Mouse (Mus musculus) midbrain, postnatal 0 days (tissue): Measurements from ENCODE around the gene Galnt12. TPM values are rescaled to one million over a fixed set of nuclear protein-coding genes. Genes with fewer than 3 reads are reported as not detected.

Source experiments
- ATAC-seq: fragments of 200-750 bp; cut with Nextera tagmentation; 2 replicates; pipeline ENCODE4 v1.8.0; 2017; ENCODE audit warnings: moderate number of reproducible peaks, mild to moderate bottlenecking, moderate TSS enrichment, moderate library complexity; ENCODE audit not compliant: low FRiP score
- DNase-seq: peaks from one replicate; pipeline ENCODE4 v3.0.0-alpha.2; 2015; ENCODE audit warnings: low spot score
- H3K27ac ChIP-seq: fragments of 300-500 bp; sonication (generic); 2 replicates; pipeline ENCODE4 v1.5.1; 2014; ENCODE audit warnings: low read depth, mild to moderate bottlenecking, low read length, mixed read lengths
- H3K27me3 ChIP-seq: fragments of 300-500 bp; sonication (generic); 2 replicates; pipeline ENCODE4 v1.6.1; 2014; ENCODE audit warnings: low read length, control low read depth, mixed read lengths; ENCODE audit not compliant: insufficient read depth
- H3K36me3 ChIP-seq: fragments of 300-500 bp; sonication (generic); 2 replicates; pipeline ENCODE4 v1.6.1; 2014; ENCODE audit warnings: low read length, control low read depth, mixed read lengths; ENCODE audit not compliant: insufficient read depth
- H3K4me1 ChIP-seq: fragments of 300-500 bp; sonication (generic); 2 replicates; pipeline ENCODE4 v1.6.1; 2014; ENCODE audit warnings: mild to moderate bottlenecking, control low read depth, antibody characterized with exemption, low read length, mixed read lengths; ENCODE audit not compliant: insufficient read depth
- H3K4me2 ChIP-seq: fragments of 300-500 bp; sonication (generic); 2 replicates; pipeline ENCODE4 v1.6.1; 2014; ENCODE audit warnings: low read depth, mild to moderate bottlenecking, low read length, mixed read lengths; ENCODE audit not compliant: poor library complexity, severe bottlenecking
- H3K4me3 ChIP-seq: fragments of 300-500 bp; sonication (generic); 2 replicates; pipeline ENCODE4 v1.5.1; 2014; ENCODE audit warnings: low read depth, mild to moderate bottlenecking, low read length, moderate library complexity
- H3K9ac ChIP-seq: fragments of 300-500 bp; sonication (generic); replicated peaks from 2 replicates; pipeline ENCODE4 v1.6.1; 2014; ENCODE audit warnings: mild to moderate bottlenecking, low read length, moderate library complexity, mixed read lengths; ENCODE audit not compliant: poor library complexity, severe bottlenecking
- H3K9me3 ChIP-seq: fragments of 300-500 bp; sonication (generic); 2 replicates; pipeline ENCODE4 v1.6.1; 2016; ENCODE audit warnings: low read length, control low read depth
- CTCF ChIP-seq: IDR thresholded peaks from 2 replicates; pipeline ENCODE4 v1.5.1; 2016; ENCODE audit warnings: antibody characterized with exemption, mild to moderate bottlenecking
- WGBS: fragments of 180-500 bp; shearing (Covaris S2); extraction: QIAGEN DNeasy Blood & Tissue Kit; methylation state at CpG from one replicate; pipeline ENCODE4 v1.1.7; 2014; 5-methylcytosine and 5-hydroxymethylcytosine counted together
- polyA plus RNA-seq: library from polyadenylated mRNA; unstranded; fragments of >200 nt; fragmentation: Nextera tagmentation; extraction: Ambion mirVana; gene quantifications from 2 replicates; pipeline ENCODE4 v1.2.1, GENCODE M21; 2015
- total RNA-seq: library from RNA; depleted of rRNA; stranded (reverse); fragments of >200 nt; gene quantifications from 2 replicates; pipeline ENCODE4 v1.2.3, GENCODE M21; 2014; rRNA removed

The Galnt12 gene
- total and polyA plus RNA-seq, 2 experiments from 2014 or later = 0.82 to 1.1 TPM

- WGBS = 22% methylated on average over 3 of the region's 3 CpGs
- H3K27me3 ChIP-seq = no peaks in the 10 kb centered on the region
- H3K9me3 ChIP-seq = no peaks in the 10 kb centered on the region
- H3K9ac ChIP-seq = no peak overlapping the region
- no peaks in the 10 kb centered on the region for H3K4me1 ChIP-seq
- H3K4me2 ChIP-seq = no peak overlapping the region
- ATAC-seq = no peak
- DNase-seq = no peak
- H3K4me3 ChIP-seq = no peak overlapping the region
- no peak overlapping the region for H3K27ac ChIP-seq
- TF ChIP-seq CTCF = no peak
- no peaks in the 10 kb centered on the region for H3K36me3 ChIP-seq
Observed at GRCm38 (mm10) chr4:47149963-47150362, 58.3 kb downstream of the Galnt12 start.

DNA sequence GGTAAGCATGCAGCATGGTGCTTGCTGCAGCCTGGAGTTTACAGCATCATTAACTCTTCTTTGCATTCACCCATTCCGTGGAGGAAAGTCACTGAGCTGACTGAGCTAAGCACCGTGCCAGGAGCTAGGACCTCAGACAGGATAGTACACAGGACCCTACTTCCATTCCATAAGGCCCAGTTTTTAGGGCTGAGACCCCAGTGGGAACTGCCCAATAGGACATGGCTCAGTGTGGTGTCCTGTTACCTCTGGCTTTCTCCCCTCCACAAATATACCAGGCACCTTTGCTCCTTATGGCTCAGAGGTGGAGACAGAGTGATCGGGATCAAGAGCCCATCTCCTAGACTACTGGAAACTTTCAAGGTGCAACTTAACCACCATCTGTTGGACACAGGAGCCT lies 59.1 kb downstream of the Galnt12 start:
- Histone ChIP-seq H3K27me3 (no peaks in the 10 kb centered on the region), H3K27ac (no peak overlapping the region), H3K36me3 (no peaks in the 10 kb centered on the region), H3K4me2 (no peak overlapping the region), H3K4me3 (no peak overlapping the region), H3K9ac (no peak overlapping the region), H3K4me1 (no peaks in the 10 kb centered on the region), H3K9me3 (no peaks in the 10 kb centered on the region)
- ATAC-seq = no peak
- DNase-seq = no peak
- 93% methylated on average over 3 of the region's 3 CpGs for WGBS
- no peak for TF ChIP-seq CTCF

- no peak overlapping the region for H3K4me3 ChIP-seq
- H3K9ac ChIP-seq = no peak overlapping the region
- H3K27me3 ChIP-seq = no peaks in the 10 kb centered on the region
- H3K36me3 ChIP-seq = no peaks in the 10 kb centered on the region
- WGBS = 72% methylated on average over 8 of the region's 8 CpGs
- no peaks in the 10 kb centered on the region for H3K4me1 ChIP-seq
- H3K4me2 ChIP-seq = no peak overlapping the region
- no peak for DNase-seq
- no peak for ATAC-seq
- no peak for TF ChIP-seq CTCF
- no peaks in the 10 kb centered on the region for H3K9me3 ChIP-seq
- H3K27ac ChIP-seq = no peak overlapping the region
Observed at GRCm38 (mm10) chr4:47151553-47152183, 60.0 kb downstream of the Galnt12 start.

DNA sequence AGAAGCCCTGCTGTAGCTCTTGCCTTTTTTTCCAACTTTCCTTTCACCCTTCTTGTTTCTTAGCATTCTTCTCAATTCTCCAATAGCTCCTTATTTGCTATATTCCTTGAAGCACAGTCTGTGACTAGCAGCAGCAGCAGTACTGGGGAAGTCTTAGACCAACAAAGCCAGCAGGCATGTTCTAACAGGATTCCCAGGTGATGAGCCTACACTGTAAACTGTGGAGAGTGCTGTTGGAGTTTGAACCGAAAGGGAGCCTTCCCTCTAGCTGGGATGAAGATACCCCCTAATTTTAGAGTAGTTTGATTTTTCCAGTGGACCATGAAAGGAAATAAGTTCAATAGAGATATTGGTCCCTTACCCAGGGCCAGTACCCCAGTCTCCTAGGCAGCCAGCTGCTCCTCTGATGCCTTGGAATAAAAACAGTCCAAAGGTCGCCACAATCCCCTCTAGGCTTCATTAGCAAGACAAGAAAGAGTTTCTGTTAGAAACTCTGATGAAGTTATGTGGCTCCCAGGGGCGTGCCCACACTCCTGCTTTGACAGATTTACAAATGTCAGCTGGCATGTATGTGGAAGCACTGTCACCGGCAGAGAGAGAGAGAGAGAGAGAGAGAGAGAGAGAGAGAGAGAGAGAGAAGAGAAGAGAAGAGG lies 69.5 kb downstream of the Galnt12 start:
- no peaks in the 10 kb centered on the region for H3K9me3 ChIP-seq
- H3K4me1 ChIP-seq = no peaks in the 10 kb centered on the region
- no peak overlapping the region for H3K27ac ChIP-seq
- no peak for DNase-seq
- 8% methylated on average over 3 of the region's 4 CpGs for WGBS
- no peak for ATAC-seq
- no peak for TF ChIP-seq CTCF
- no peaks in the 10 kb centered on the region for H3K27me3 ChIP-seq
- no peak overlapping the region for H3K4me2 ChIP-seq
- no peak overlapping the region for H3K9ac ChIP-seq
- H3K4me3 ChIP-seq = no peak overlapping the region
- H3K36me3 ChIP-seq = no peaks in the 10 kb centered on the region

DNA sequence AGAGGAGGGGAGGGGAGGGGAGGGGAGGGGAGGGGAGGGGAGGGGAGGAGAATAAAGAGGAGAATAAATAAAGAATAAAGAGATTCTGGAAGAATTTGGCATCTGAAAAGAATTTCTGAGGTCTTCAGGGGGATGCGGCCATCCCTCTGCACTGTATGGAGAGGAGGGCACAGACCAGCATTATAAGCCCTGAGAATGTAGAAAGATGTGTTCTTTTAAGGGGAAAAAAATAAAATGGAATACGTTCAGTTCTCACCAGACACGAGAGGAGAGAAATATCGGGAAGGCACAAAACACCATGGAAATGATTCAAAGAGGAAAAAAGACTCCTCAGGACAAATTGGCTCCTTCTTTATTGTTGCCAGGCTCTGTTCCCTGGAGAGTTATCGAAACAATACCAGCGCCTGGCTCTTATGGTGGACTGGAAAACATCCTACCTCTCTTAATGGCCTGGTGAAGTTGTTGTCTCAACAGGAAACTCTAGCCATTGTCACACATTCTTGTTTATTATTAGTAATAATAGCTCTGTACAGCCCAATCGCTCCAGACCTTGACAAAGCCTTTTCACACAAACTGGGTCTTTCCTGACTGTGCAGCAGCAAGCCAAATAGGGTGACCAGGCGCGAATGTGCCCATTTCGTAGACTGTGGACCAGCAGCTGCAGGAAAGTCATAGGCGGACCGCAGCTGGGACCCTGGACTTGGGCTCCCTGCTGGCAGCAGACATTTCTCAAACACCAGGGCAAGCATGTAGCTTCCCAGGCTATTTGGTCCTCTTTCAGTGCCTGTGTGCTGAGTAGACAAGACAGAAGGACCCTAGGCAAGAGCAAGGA lies 70.3 kb downstream of the Galnt12 start:
- 45% methylated on average over 12 of the region's 12 CpGs for whole genome bisulfite sequencing
- no peaks in the 10 kb centered on the region for H3K4me1 ChIP-seq
- no peak overlapping the region for H3K4me3 ChIP-seq
- no peak overlapping the region for H3K27ac ChIP-seq
- DNase-seq (no peak), ATAC-seq (no peak)
- no peaks in the 10 kb centered on the region for H3K9me3 ChIP-seq
- no peaks in the 10 kb centered on the region for H3K27me3 ChIP-seq
- H3K36me3 ChIP-seq = no peaks in the 10 kb centered on the region
- TF ChIP-seq CTCF = no peak
- no peak overlapping the region for H3K9ac ChIP-seq
- no peak overlapping the region for H3K4me2 ChIP-seq

DNA sequence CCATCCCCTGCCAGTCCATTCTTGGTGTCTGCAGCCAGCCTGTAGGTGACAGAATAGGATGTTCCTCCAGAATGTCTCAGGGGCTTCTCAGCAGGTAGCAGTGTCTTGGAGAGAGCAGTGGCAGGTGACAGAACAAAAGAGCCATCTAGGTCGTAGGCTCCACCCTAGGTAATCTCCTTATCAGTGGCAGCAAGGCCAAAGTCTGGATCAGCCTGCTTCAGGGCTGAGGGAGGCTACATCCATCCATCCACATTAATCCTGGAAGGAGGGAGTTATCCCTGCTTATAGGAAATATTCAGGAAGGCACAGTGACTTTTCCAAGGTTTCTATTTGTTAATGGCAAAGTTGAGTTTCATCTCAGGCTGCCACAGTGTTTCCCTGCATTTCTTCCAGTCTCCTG lies 80.6 kb downstream of the Galnt12 start:
- WGBS = 45% methylated on average over 1 of the region's 1 CpGs

More for the DNA sequence above, 80.6 kb downstream of the Galnt12 start:
- Histone ChIP-seq H3K4me3 (no peak overlapping the region), H3K9ac (no peak overlapping the region), H3K27ac (no peak overlapping the region), H3K4me1 (no peaks in the 10 kb centered on the region), H3K27me3 (no peaks in the 10 kb centered on the region), H3K36me3 (no peaks in the 10 kb centered on the region), H3K9me3 (no peaks in the 10 kb centered on the region), H3K4me2 (no peak overlapping the region)
- DNase-seq (no peak), ATAC-seq (no peak)
- TF ChIP-seq CTCF = no peak

Other genes with a start within 250 kb of the Galnt12 start
- 118 and 123 TPM in 2 replicates for gene Gabbr2, start 100.0 kb upstream of the Galnt12 start, total RNA-seq
- gene Gabbr2, start 100.0 kb upstream of the Galnt12 start, polyA plus RNA-seq = 17.8 and 20.5 TPM in 2 replicates
- gene Anks6, start 34.5 kb upstream of the Galnt12 start, total RNA-seq = 10.1 and 17.9 TPM in 2 replicates
- 3.0 and 3.3 TPM in 2 replicates for gene Anks6, start 34.5 kb upstream of the Galnt12 start, polyA plus RNA-seq
- 8.2 and 20.2 TPM in 2 replicates for gene Col15a1, start 116.3 kb downstream of the Galnt12 start, total RNA-seq
- gene Col15a1, start 116.3 kb downstream of the Galnt12 start, polyA plus RNA-seq = 3.8 and 5.3 TPM in 2 replicates